Mouse (Mus musculus): ENCODE measurements at regions not wholly inside any gene's neighbourhood (a gene's known extent, or its start where the extent isn't known, plus 50 kb on each side); places are given as distances from the start of the nearest gene placed in this dataset.

- TF ChIP-seq TCF12 (IDR thresholded peaks at IDR 0.05; ENCODE audit: low read depth, low read length), result no peak
- TF ChIP-seq NELFE (IDR thresholded peaks at IDR 0.05; ENCODE audit: low read depth, low read length), result no peak
- no peak for TF ChIP-seq ZC3H11A (IDR thresholded peaks at IDR 0.05; ENCODE audit: low read depth, low read length)
- TF ChIP-seq RAD21 (IDR thresholded peaks at IDR 0.05; ENCODE audit: low read depth, low read length), result no peak
- TF ChIP-seq CHD1 (IDR thresholded peaks at IDR 0.05; ENCODE audit: low read depth, low read length), result no peak
Observed at GRCm38 (mm10) chr5:132667316-132667715, 124.2 kb upstream of the Auts2 start.

All from CH12.LX (cell line).